Mouse (Mus musculus) MEL (cell line): Measurements from ENCODE around the gene Gmds. TPM values are rescaled to one million over a fixed set of nuclear protein-coding genes. Genes with fewer than 3 reads are reported as not detected.

Source experiments
- DNase-seq: peaks from one replicate; pipeline ENCODE4 v3.0.0; 2011; ENCODE audit warnings: low read depth, low spot score
- H3K27ac ChIP-seq: 2 replicates; pipeline ENCODE4 v1.5.1; 2012; ENCODE audit warnings: low read depth, mild to moderate bottlenecking, control low read depth, low read length, moderate library complexity; ENCODE audit not compliant: control insufficient read depth
- H3K27me3 ChIP-seq, 2 experiments: fragments of 150-350 bp in 1 of 2; sonication (generic) in 1 of 2; 2 replicates each; pipeline ENCODE4 v1.6.1; 2012; ENCODE audit warnings: low read length in 2 of 2, mild to moderate bottlenecking in 2 of 2, improper control_type of control experiment in 1 of 2, moderate library complexity in 1 of 2; ENCODE audit not compliant: insufficient read depth in 2 of 2, control insufficient read depth in 1 of 2
- H3K36me3 ChIP-seq, 2 experiments: 2 replicates each; pipeline ENCODE4 v1.6.1; 2012 to 2014; ENCODE audit warnings: low read length in 2 of 2, improper control_type of control experiment in 1 of 2, inconsistent platforms in 1 of 2, mild to moderate bottlenecking in 1 of 2; ENCODE audit not compliant: insufficient read depth in 2 of 2, control insufficient read depth in 1 of 2
- H3K4me1 ChIP-seq, 2 experiments: fragments of 150-350 bp in 1 of 2; sonication (generic) in 1 of 2; 2 replicates each; pipeline ENCODE4 v1.6.1; 2012; ENCODE audit warnings: low read length in 2 of 2, improper control_type of control experiment in 1 of 2, mild to moderate bottlenecking in 1 of 2; ENCODE audit not compliant: insufficient read depth in 2 of 2, control insufficient read depth in 1 of 2
- H3K4me3 ChIP-seq, 2 experiments: fragments of 150-350 bp in 1 of 2; sonication (generic) in 1 of 2; 2 replicates each; pipeline ENCODE4 v1.5.1; 2012; ENCODE audit warnings: low read depth in 2 of 2, low read length in 2 of 2, mild to moderate bottlenecking in 2 of 2, moderate library complexity in 2 of 2, control low read depth in 1 of 2, improper control_type of control experiment in 1 of 2; ENCODE audit not compliant: control insufficient read depth in 1 of 2, insufficient read depth in 1 of 2
- H3K79me2 ChIP-seq: 2 replicates; pipeline ENCODE4 v1.6.1; 2012; ENCODE audit warnings: mild to moderate bottlenecking, low read length, moderate library complexity; ENCODE audit not compliant: control insufficient read depth, poor library complexity, insufficient read depth
- H3K9ac ChIP-seq: 2 replicates; pipeline ENCODE4 v1.6.1; 2012; ENCODE audit warnings: low read depth, mild to moderate bottlenecking, control low read depth, low read length, moderate library complexity; ENCODE audit not compliant: control insufficient read depth, poor library complexity, severe bottlenecking
- H3K9me3 ChIP-seq: fragments of 150-350 bp; sonication (generic); replicated peaks from 2 replicates; pipeline ENCODE4 v1.6.1; 2012; ENCODE audit warnings: mild to moderate bottlenecking, low read length, improper control_type of control experiment, moderate library complexity; ENCODE audit not compliant: insufficient read depth
- E2F4 ChIP-seq: IDR thresholded peaks from 2 replicates; pipeline ENCODE4 v1.6.1; 2011; ENCODE audit warnings: low read depth, low read length, improper control_type of control experiment, borderline replicate concordance
- ELF1 ChIP-seq: IDR thresholded peaks from 2 replicates; pipeline ENCODE4 v1.6.1; 2014; ENCODE audit warnings: low read depth, mild to moderate bottlenecking, inconsistent platforms, low read length, improper control_type of control experiment, moderate library complexity
- EP300 ChIP-seq, 2 experiments: IDR thresholded peaks; 2 replicates each; pipeline ENCODE4 v1.6.1; 2011; ENCODE audit warnings: improper control_type of control experiment in 2 of 2, low read length in 2 of 2, low read depth in 1 of 2, mild to moderate bottlenecking in 1 of 2
- ETS1 ChIP-seq: IDR thresholded peaks from 2 replicates; pipeline ENCODE4 v1.6.1; 2012; ENCODE audit warnings: low read depth, mild to moderate bottlenecking, inconsistent platforms, low read length, improper control_type of control experiment, moderate library complexity
- GATA1 ChIP-seq: IDR thresholded peaks from 2 replicates; pipeline ENCODE4 v1.6.1; 2011; ENCODE audit warnings: low read depth, low read length, improper control_type of control experiment
- NELFE ChIP-seq: IDR thresholded peaks from 2 replicates; pipeline ENCODE4 v1.6.1; 2011; ENCODE audit warnings: low read depth, low read length, improper control_type of control experiment
- POLR2A ChIP-seq, 2 experiments: IDR thresholded peaks; 2 replicates each; pipeline ENCODE4 v1.6.1; 2011 to 2012; ENCODE audit warnings: low read length in 2 of 2, mild to moderate bottlenecking in 2 of 2, control low read depth in 1 of 2, improper control_type of control experiment in 1 of 2, low read depth in 1 of 2, moderate library complexity in 1 of 2; ENCODE audit not compliant: control insufficient read depth in 1 of 2, insufficient read depth in 1 of 2, poor library complexity in 1 of 2
- POLR2AphosphoS2 ChIP-seq: IDR thresholded peaks from 2 replicates; pipeline ENCODE4 v1.6.1; 2011; ENCODE audit warnings: low read length, improper control_type of control experiment
- SIN3A ChIP-seq: IDR thresholded peaks from 2 replicates; pipeline ENCODE4 v1.6.1; 2012; ENCODE audit warnings: low read length, improper control_type of control experiment, inconsistent platforms
- SMC3 ChIP-seq: IDR thresholded peaks from 2 replicates; pipeline ENCODE4 v1.6.1; 2011; ENCODE audit warnings: low read depth, low read length, improper control_type of control experiment
- TAL1 ChIP-seq: IDR thresholded peaks from 2 replicates; pipeline ENCODE4 v1.6.1; 2012; ENCODE audit warnings: mild to moderate bottlenecking, inconsistent platforms, low read length, moderate library complexity, mixed read lengths
- TCF12 ChIP-seq: IDR thresholded peaks from 2 replicates; pipeline ENCODE4 v1.6.1; 2014; ENCODE audit warnings: low read depth, mild to moderate bottlenecking, inconsistent platforms, low read length, improper control_type of control experiment, moderate library complexity
- ZNF384 ChIP-seq: IDR thresholded peaks from 2 replicates; pipeline ENCODE4 v1.6.1; 2012; ENCODE audit warnings: low read depth, mild to moderate bottlenecking, inconsistent platforms, low read length, improper control_type of control experiment
- polyA plus RNA-seq, 2 experiments: library from polyadenylated mRNA; stranded (reverse) in 1 of 2; unstranded in 1 of 2; fragments of >175 nt in 1 of 2; fragments of >200 nt in 1 of 2; gene quantifications; 2 replicates each; pipeline versions ENCODE4 v1.2.1 to v1.2.4; 2012; ENCODE audit warnings: low replicate concordance in 2 of 2, low read depth in 1 of 2; ENCODE audit not compliant: insufficient read length in 2 of 2, insufficient read depth in 1 of 2, missing spikeins in 1 of 2
- total RNA-seq: library from RNA; depleted of rRNA; stranded (reverse); fragments of 300-350 nt; gene quantifications from 2 replicates; pipeline ENCODE4 v1.2.3, GENCODE M21; 2012

The Gmds gene
- total and polyA plus RNA-seq, 3 experiments: 17.4 to 32.2 TPM; not detected in 1

- TF ChIP-seq ZNF384: no peak
- TF ChIP-seq, all 39 proteins: peak for 11
These were observed 104.5 kb downstream of the Gmds start (continued) for GRCm38 (mm10) chr13:32234019-32234418.

DNA sequence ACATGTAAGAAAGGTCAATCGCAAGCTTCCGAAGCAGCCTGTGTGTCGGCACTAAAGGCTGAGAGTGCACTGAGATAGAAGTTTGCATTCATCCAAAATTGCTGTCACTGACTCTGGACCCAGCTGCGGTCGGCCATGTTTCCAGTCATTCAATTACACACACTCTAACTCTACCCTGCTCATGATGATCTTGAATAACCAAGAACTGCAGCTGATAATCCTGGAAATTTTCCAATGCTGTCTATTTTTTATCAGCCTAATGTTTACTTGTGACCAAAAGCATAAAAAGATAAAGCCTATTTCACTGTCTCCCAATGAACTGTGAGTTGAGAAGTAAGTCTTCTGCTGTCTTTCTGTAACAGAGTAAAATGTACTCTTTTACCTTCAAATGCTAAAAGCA lies 106.1 kb downstream of the Gmds start:
- Histone ChIP-seq H3K4me3 (no peak overlapping the region), H3K9ac (no peak overlapping the region)
- no peak for TF ChIP-seq POLR2A (IDR thresholded peaks at IDR 0.05; ENCODE audit: control insufficient read depth in 1 of 2, insufficient read depth in 1 of 2, low read depth in 1 of 2, low read length in 2 of 2, poor library complexity in 1 of 2)
- TF ChIP-seq GATA1: peak; percentile 54
- TF ChIP-seq POLR2AphosphoS2: no peak
- TF ChIP-seq ETS1: peak; percentile 86
- TF ChIP-seq ELF1: no peak
- TF ChIP-seq E2F4: no peak
- 0 out of 4 replicates have a peak, but pooled peaks of 1 of the 2 experiments have one; percentile 13 for TF ChIP-seq EP300 (IDR thresholded peaks at IDR 0.05; ENCODE audit: low read depth in 1 of 2, low read length in 2 of 2)
- peak; percentile 49; the same call in 1 of the 2 replicates for TF ChIP-seq TCF12
- peak; percentile 23; the same call in 1 of the 2 replicates for TF ChIP-seq SIN3A
- TF ChIP-seq, all 39 proteins: peak for 5
- Histone ChIP-seq H3K36me3 (peaks cover 0 to 24% of the 10 kb centered on the region in 2 experiments; a peak in 2 of 4 replicates), H3K4me1 (peaks cover 18 to 19% of the 10 kb centered on the region in 2 experiments), H3K27me3 (no peaks in the 10 kb centered on the region), H3K79me2 (no peaks in the 10 kb centered on the region), H3K27ac (no peak overlapping the region), H3K9me3 (no peaks in the 10 kb centered on the region)
- peak; percentile 33 for DNase-seq

DNA sequence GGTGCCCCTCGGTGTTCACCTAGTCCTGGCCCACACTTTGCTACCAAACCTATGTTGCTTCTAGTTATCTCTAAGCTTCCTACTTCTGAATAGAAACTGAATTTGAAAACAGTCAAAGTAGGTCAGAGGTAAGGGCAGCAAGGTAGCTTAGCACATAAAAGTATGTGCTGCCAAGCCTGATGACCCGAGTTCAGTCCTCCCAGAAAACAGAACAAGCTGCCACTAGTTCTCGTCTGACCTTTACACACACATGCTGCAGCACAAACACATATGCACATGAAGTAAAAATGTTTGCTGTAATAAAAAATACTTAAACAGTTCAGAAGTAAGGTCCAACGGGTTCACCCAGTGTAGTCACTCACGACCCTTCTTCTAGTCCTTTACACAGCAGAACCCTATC lies 106.6 kb downstream of the Gmds start:
- no peak overlapping the region for H3K9ac ChIP-seq
- DNase-seq: no peak

DNA sequence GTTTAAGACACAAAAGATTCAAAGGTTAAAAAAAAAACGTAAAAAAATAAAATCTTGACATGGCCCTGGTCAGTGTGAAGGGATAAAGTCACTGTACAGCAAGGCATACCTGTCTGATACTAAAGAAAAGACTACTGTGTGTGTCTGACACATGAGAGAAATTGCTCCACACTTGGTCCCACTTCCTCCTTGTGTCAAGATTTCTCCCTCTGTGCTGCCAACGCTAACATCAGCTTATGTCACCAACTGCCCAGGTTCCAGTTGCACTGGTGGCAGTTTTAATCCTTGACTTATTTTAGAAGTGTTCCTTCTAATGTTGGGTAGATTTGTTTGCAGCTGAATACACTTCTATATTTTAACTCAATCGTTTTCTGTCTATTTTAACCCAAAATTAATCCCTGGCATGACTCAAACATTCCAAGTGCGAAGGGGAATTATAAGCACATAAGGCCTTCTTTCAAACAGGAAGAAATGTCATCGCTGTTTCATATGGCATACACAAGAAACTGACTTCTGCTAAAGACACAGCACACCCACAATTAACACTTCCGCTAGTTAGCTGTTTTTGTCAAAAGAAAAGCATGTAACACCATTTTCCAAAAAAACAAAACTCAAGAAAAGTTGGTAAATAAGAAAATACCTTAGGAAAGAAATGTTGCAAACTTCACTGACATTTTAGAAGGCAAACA lies 110.5 kb downstream of the Gmds start:
- Histone ChIP-seq H3K36me3 (peaks cover 0 to 9% of the 10 kb centered on the region in 2 experiments; a peak in 2 of 4 replicates), H3K4me1 (peaks cover 5 to 10% of the 10 kb centered on the region in 2 experiments), H3K9ac (no peak overlapping the region), H3K27ac (no peak overlapping the region), H3K4me3 (no peak overlapping the region), H3K79me2 (no peaks in the 10 kb centered on the region), H3K9me3 (no peaks in the 10 kb centered on the region), H3K27me3 (no peaks in the 10 kb centered on the region)
- TF ChIP-seq TAL1: no peak
- no peak for TF ChIP-seq ELF1
- TF ChIP-seq NELFE: no peak
- no peak for DNase-seq

More for the DNA sequence above, 106.6 kb downstream of the Gmds start:
- peaks cover 0 to 24% of the 10 kb centered on the region in 2 experiments; a peak in 2 of 4 replicates for H3K36me3 ChIP-seq
- no peaks in the 10 kb centered on the region for H3K79me2 ChIP-seq
- H3K27ac ChIP-seq: no peak overlapping the region
- H3K4me3 ChIP-seq: no peak overlapping the region
- TF ChIP-seq SIN3A (no peak), ELF1 (no peak), SMC3 (no peak)
- peaks cover 18 to 19% of the 10 kb centered on the region in 2 experiments for H3K4me1 ChIP-seq
- no peaks in the 10 kb centered on the region for H3K9me3 ChIP-seq
- no peaks in the 10 kb centered on the region for H3K27me3 ChIP-seq
